Mouse (Mus musculus) B cell, adult 2 months (primary cell): ENCODE results near the gene Hirip3.
"Not testable (repeated sequence)": the region's sequence is repeated elsewhere in the genome, so short reads cannot be mapped to it uniquely, and the experiment has no call there.

Source experiments
- DNase-seq, 2 experiments: peaks; one replicate each; pipeline ENCODE4 v3.0.0; 2022

Gene Hirip3

GRCm38 (mm10) chr7:126856741-126857420, 4.9 kb upstream of the Hirip3 start:
- DNase-seq: no peak

GRCm38 (mm10) chr7:126860987-126861386, 785 bp upstream of the Hirip3 start:
- DNase-seq: no peak

DNA sequence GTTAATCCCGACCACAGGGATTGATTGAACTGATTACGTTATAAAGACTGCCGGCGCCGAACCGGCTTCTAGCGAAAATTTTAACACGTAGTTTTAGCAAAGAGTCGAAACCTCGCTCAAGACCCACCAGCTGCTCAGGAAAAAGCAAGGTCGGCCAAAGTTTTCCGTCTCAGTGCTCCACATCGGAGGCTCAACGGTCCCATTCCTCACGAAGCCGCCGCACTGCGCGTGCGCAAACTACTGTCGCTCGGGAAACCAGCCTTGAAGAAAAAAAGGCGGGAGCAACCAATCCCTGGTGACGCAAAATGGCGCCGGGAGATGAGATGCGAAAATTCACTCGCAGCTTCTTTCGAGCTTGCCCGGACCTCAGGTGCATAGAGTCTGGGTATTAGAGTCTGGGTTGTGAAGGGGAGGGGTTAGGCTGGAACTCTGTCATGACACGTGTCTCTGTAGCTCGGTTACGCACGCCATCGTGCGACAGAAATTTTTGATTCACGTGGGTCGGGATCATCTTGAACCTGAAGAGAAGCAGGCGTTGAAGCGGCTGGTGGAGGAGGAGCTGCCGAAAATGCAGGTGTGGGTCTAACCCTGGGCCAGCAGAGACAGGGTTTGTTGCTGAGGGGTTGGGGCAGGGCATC, 494 bp downstream of the Hirip3 start, which contains the start of gene Ino80e:
TSS of gene Ino80e (minus strand) at position 231 of the 638 bp plus-strand sequence.
- DNase-seq: peak; percentile 86 to 89

DNA sequence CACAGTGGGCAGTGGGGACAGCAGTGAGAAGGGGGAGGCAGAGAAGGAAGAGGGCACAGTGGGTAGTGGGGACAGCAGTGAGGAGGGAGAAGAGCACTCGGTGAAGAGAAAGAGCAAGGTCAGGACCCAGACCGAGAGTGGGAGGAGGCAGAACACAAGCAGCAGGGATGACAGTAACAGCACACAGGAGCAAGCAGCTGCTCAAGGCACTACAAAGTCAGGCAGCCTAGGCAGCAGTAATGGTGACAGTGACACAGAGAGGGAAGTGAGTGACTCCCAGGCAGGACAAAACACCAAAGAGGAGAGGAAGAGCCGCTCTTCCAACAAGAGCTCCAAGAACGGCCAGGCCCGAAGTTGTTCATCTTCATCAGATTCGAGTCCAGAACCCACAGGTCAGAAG, 2.0 kb downstream of the Hirip3 start:
- DNase-seq: no peak

DNA sequence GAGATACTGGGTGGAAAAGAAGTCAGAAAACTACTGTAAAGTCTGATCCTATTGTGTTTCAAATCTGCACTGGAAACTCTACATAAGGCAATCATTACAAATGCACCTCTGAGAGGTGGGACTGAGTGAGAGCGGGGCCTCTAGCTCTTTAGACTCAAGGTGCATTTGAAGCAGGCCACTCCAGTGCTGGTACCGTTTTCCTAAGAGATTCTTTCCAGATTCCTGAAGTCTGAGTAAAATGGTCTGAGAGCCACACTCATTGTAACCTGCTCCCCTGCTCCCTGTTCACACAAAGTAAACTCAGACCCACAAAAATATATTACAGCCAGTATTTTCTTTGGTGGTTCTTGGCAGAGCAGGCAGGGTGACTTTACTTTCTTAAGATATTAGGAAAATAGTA, 5.8 kb downstream of the Hirip3 start:
- no peak for DNase-seq

DNA sequence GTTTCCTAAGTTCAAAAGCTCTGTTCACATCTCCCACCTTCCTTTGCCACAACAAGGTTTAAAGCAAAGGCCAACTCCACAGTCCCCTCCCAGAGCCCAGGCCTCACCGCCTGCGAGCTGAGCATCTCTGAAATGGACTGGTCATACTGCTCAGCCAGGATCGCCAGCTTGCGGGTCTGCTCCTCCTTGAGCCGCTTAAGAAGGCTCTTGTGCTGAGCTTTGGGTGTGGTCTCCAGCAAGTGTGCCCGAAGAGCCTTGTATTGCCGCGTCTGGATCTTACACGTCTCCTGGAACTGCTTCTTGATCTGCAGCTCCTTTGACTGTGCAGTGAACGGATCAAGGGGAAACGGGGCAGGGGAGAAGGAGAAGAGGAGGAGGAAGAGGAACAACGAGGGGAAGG, 6.2 kb downstream of the Hirip3 start:
- no peak for DNase-seq

DNA sequence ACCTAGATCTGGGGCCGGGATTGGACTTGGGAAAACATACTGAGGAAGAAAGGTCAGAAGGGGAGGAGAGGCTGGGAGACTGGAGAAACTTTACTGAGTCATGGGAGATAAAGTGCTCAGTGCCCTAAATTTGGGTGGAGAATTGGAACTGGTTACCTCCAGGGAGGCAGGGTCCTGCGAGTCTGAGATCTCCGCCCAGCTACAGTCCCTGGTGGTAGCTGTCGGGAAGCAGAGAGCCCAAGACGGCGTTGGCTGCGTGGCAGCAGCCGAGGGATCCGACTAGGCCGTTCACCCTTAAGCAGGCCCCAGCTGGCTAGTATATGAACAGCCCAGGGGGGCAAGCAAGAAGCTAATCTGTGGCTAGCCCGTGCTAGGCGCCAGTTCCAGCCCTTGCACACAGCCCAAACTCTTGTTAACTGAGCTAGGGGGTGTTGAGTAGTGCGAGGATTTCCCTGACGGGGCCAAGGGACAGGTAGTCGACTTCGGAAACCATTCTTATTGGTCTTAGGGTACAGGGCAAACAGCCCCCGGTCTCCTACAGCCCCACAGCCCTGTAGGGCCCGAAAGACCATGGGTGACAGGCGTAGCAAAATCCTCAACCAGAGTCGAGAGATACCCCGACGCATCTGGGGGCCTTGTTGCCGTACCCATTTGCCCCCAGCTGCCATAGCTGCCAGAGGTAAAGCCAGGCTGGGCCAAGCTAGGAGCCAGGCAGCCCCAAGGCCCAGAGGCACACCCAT, 8.2 kb downstream of the Hirip3 start:
- DNase-seq: no peak

DNA sequence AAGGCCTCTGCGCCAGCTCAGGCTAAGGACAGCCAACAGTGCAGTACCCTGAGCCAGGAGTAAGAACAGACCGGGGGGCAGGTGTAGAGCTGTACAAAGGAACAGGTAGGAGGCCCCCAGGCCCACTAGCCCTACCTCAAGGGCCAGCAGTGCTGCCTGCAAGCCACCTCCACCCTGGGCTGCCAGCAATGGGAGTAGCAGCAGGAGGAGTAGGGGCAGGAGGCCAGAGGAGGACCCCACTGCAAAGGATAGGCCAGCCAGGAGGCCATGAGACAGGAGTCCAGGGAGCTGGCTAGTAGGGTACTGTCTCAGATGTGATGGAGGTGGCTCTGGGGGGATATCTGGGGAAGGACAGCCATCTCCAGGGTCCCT, 8.7 kb downstream of the Hirip3 start:
- DNase-seq: no peak

GRCm38 (mm10) chr7:126877239-126877638, 15.5 kb downstream of the Hirip3 start:
- no peak for DNase-seq

DNA sequence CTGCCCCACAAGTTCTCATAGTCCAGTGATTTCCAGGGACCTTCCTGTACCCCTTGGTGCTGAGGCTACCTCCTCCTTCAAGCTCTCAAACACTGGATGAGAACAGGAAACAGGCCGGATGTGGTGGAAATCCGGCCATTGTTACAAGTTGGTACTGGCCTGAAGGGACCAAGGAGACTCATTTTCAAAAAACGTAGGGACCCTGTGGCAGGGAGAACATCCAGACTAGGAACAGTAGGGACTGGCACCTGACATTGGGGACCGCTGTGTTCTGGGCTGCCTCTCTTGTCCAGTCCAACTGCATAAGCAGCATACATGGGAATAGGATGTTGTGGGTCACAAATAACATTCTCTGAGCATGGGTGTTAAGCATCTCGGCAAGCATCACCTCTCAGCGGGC, 19.3 kb downstream of the Hirip3 start:
- DNase-seq: no peak

DNA sequence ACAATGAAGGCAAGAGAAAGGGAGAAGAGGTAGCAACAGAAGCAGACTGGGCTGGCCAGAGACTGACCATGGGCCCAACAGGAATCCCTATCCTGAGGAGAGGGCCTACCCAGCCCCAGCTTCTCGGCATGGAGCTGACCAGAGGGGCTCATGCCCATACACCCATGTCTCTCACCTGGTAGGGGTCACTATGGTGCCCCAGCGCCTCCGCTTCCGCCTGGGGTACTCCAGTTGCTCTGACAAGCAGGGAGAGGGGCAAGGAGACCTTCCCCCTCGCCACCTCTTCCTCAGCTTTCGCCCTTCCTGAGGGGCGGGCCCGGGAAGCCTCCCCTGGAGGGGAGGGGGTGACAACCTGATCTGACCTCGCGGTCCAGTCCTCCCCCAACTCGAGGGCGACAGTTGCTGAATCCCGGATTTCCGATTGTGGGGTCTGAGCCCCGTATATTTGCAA, 22.0 kb downstream of the Hirip3 start:
- DNase-seq: peak; percentile 15 to 27

DNA sequence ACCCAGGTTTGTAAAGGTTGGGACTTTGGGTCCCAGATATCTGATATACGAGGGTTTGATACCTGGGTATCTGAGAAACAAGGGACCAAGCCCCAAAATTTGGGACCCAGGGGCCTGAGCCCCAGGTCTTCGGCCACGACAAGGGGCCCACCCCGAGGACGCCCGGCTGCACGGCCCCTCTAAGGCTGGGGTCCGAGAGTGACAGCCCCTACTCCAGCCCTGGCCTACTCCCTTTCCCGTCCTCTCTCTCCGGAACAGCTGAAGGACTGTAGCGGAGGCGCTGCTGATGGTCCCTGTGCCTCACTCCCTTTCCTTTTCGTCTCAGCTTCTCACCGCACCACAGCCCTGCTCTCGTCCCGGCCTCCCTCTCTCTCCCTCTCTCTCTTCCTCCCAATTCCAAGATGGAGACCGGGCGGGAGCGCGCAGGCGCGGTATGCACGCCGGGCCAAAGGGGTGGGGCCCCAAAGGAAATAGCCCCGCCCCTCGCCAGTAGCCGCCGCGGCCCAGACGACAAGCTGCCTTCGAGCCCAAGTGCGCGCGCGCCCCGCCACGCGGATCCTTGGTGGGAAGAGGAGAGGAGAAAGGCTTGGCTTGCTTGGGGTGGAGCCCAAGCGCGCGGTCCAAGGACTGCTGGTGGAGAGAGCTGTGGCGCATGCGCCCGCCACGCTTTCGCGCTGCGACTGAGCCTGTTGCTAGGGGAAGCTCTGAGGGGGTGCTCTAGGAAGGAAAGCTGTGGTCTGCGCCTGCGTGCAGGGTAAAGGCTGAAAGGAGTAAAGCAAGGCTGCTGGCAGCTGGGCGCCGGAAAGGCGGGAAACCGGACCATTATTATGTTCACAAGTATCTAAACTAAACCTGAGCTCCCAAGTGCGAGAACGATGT, 22.8 kb downstream of the Hirip3 start, which contains the start of gene Taok2:
TSS of gene Taok2 (minus strand) at position 418 of the 879 bp plus-strand sequence.
- DNase-seq: peak; percentile 93 to 96

- no peak for DNase-seq
These were observed 25.5 kb downstream of the Hirip3 start for GRCm38 (mm10) chr7:126887281-126887680.

DNA sequence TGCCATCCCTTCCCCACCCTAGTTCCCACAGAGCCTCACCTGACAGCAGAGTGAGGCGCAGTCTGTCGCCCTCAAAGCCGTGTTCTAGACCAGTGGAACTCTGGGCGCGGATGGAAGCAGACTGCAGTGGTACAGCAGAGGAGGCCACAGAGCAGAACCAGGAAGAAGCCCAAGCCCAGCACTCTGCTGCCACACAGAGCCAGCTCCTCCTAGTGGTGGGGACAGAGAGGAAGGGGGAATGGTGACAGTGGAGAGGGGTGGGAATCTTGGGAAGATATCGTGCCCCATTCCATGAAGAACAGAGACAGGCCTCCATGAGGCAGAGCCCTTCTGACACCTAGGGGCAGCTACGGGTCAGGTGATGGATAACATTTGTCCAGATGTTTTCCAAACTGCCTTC, 27.1 kb downstream of the Hirip3 start:
- peak in 1 of 2 experiments; percentile 7 for DNase-seq

GRCm38 (mm10) chr7:126896912-126897311, 35.1 kb downstream of the Hirip3 start:
- peak; percentile 9 to 14 for DNase-seq

DNA sequence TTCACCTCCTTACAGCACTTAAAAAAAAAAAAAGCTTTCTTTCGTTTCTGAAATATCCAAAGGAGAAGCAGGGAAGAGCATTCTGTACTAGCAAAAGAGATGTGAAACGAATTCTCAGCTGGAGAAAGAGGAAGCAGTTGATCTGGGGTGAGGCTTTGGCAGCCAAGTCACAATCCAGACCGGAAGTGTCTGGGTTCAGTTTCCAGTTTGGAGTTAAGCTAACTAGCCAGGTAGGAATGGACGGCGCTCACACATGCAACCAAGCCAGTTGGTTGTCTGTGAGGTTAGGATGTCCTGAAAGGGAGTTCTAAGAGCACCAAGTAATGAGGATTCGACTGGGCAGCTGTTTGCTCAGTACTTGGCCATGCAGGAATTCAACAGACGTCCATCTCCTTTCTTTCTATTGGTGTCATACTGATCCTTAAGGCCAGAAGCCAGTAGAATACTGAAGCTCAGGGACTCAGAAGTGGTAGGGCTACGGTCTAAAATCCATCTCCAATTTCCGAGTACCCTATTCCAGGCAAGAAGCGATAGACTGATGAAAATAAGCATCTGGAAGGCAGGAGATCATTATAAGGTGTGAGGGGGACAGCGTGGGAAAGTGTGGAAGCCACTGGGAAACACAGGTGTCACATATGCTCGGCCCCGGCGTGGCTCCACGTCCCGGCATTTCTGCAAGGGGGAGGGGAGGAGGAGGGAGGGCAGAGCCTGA, 35.8 kb downstream of the Hirip3 start:
- peak; percentile 44 to 50 for DNase-seq

DNA sequence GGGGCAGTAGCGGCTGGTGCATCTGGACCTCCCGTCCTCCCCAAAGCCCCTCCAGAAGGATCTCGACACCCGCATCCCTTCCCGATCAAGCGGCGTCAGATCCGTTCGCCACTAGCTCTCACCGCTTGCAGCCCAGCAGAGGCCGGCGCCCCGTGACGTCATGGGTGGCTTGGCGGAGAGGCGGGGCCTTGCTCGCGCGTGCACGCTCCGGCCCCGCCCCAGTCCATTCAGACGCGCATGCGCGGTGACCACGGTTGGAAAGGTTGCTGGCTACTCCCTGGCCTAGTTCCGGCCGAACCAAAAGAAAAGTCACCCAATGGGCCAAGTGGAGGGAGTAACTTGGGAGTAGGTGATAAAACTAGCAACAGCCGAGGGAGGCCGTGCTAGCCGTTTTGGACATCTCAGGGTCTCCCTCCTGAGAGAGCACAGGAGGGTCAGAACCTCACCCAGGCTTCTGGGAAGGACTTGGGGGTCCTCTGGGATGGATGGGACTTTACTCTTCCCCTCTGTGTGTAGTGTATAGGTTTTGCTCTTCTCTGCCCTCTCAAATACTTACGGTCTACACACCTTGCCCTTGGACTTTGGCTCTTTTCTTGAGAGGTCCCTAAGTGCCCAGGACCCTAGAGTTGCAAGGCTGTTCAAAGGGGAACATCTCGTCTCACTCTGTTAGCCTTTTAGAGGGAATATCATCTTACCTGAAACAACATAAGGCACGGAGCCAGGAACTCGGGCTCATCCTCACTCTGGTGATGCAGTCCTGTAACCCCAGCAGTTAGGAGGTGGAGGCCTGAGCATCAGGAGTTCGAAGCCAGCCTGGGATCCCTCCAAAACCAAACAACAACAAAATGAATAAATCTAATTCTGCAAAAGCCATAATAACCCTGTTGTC, 36.6 kb downstream of the Hirip3 start:
- DNase-seq: peak; percentile 94 to 96

DNA sequence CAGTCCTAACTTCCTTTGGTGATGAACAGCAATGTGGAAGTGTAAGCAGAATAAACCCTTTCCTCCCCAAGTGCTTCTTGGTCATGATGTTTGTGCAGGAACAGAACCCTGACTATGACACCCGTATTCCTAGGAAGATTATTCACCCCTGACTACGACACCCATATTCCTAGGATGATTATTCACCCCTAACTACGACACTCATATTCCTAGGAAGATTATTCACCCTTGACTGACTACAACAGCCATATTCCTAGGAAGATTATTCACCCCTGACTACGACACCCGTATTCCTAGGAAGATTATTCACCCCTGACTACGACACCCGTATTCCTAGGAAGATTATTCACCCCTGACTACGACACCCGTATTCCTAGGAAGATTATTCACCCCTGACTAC, 38.0 kb downstream of the Hirip3 start:
- DNase-seq: not testable (repeated sequence)

GRCm38 (mm10) chr7:126905590-126905989, 43.8 kb downstream of the Hirip3 start:
- DNase-seq: no peak

DNA sequence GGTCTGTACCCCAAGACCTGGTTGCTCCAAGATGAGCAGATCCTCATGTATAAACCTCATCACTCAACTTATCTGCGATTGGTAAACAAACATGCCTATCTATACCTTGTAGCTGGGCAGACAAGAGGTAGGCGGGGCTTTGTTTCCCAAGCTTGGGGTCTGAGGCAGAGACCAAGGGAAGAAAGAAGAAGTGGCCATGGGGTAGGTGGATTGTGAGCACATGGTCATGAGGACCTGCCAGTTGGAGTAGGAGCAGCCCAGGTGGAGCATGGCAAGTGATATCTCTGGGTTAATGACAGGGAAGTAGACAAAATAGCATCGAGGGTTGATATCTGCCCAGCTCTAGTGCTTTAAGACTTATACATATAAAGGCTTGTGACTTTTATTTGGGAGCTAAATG, 53.1 kb downstream of the Hirip3 start:
- DNase-seq: no peak
